Mouse (Mus musculus): ENCODE results near the gene 4930451I11Rik.

The 4930451I11Rik gene

DNA sequence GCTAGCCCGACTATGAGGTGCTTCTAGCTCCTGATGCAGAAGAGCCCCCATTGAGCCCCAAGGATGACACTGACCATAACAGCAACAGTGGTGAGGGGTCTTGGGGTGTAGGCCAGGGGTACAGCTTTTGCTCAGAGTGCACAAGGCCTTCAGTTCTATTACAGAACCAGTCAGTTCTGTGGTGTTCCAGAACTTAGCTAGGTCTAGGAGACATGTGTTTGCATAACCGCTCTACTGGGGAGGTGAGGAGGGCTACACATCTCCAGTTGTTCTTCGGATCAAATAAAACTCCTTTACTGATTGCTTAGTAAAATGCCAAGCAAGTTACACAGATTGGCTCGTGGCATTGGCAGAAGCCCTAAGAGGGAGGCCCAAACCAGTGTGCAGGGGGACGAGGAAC is at the start of gene 4930451I11Rik:
4930451I11Rik (minus strand) TSS at position 101 of the 400 bp plus-strand sequence.
- DNase-seq (ENCODE audit: low spot score): no peak

DNA sequence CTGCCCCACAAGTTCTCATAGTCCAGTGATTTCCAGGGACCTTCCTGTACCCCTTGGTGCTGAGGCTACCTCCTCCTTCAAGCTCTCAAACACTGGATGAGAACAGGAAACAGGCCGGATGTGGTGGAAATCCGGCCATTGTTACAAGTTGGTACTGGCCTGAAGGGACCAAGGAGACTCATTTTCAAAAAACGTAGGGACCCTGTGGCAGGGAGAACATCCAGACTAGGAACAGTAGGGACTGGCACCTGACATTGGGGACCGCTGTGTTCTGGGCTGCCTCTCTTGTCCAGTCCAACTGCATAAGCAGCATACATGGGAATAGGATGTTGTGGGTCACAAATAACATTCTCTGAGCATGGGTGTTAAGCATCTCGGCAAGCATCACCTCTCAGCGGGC is 49.6 kb upstream of the 4930451I11Rik start:
- no peak for DNase-seq (ENCODE audit: low spot score)

DNA sequence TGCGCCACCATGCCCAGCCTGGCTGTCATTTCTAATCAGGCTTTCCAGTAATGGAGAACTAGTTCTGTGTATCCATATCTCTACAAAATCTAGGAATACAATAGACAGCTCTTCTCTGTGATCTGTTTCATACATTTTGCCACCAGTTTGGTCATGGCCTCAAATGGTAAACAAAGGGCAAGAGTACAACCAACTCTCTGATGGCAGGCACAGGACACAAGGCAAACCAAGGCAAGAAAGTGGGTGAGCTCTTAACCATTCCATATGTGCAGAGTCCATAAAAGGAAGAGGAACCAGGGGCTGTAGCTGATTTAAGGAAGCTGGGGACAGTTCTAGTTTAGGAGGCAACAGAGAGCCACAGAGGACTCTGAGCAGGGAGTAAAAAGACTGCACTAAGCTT is 45.8 kb upstream of the 4930451I11Rik start:
- DNase-seq (ENCODE audit: low spot score): no peak

DNA sequence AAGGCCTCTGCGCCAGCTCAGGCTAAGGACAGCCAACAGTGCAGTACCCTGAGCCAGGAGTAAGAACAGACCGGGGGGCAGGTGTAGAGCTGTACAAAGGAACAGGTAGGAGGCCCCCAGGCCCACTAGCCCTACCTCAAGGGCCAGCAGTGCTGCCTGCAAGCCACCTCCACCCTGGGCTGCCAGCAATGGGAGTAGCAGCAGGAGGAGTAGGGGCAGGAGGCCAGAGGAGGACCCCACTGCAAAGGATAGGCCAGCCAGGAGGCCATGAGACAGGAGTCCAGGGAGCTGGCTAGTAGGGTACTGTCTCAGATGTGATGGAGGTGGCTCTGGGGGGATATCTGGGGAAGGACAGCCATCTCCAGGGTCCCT is 39.1 kb upstream of the 4930451I11Rik start:
- DNase-seq (ENCODE audit: low spot score): no peak

DNA sequence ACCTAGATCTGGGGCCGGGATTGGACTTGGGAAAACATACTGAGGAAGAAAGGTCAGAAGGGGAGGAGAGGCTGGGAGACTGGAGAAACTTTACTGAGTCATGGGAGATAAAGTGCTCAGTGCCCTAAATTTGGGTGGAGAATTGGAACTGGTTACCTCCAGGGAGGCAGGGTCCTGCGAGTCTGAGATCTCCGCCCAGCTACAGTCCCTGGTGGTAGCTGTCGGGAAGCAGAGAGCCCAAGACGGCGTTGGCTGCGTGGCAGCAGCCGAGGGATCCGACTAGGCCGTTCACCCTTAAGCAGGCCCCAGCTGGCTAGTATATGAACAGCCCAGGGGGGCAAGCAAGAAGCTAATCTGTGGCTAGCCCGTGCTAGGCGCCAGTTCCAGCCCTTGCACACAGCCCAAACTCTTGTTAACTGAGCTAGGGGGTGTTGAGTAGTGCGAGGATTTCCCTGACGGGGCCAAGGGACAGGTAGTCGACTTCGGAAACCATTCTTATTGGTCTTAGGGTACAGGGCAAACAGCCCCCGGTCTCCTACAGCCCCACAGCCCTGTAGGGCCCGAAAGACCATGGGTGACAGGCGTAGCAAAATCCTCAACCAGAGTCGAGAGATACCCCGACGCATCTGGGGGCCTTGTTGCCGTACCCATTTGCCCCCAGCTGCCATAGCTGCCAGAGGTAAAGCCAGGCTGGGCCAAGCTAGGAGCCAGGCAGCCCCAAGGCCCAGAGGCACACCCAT is 38.5 kb upstream of the 4930451I11Rik start:
- no peak for DNase-seq (ENCODE audit: low spot score)

DNA sequence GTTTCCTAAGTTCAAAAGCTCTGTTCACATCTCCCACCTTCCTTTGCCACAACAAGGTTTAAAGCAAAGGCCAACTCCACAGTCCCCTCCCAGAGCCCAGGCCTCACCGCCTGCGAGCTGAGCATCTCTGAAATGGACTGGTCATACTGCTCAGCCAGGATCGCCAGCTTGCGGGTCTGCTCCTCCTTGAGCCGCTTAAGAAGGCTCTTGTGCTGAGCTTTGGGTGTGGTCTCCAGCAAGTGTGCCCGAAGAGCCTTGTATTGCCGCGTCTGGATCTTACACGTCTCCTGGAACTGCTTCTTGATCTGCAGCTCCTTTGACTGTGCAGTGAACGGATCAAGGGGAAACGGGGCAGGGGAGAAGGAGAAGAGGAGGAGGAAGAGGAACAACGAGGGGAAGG is 36.6 kb upstream of the 4930451I11Rik start:
- no peak for DNase-seq (ENCODE audit: low spot score)

DNA sequence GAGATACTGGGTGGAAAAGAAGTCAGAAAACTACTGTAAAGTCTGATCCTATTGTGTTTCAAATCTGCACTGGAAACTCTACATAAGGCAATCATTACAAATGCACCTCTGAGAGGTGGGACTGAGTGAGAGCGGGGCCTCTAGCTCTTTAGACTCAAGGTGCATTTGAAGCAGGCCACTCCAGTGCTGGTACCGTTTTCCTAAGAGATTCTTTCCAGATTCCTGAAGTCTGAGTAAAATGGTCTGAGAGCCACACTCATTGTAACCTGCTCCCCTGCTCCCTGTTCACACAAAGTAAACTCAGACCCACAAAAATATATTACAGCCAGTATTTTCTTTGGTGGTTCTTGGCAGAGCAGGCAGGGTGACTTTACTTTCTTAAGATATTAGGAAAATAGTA is 36.1 kb upstream of the 4930451I11Rik start:
- no peak for DNase-seq (ENCODE audit: low spot score)

DNA sequence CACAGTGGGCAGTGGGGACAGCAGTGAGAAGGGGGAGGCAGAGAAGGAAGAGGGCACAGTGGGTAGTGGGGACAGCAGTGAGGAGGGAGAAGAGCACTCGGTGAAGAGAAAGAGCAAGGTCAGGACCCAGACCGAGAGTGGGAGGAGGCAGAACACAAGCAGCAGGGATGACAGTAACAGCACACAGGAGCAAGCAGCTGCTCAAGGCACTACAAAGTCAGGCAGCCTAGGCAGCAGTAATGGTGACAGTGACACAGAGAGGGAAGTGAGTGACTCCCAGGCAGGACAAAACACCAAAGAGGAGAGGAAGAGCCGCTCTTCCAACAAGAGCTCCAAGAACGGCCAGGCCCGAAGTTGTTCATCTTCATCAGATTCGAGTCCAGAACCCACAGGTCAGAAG is 32.4 kb upstream of the 4930451I11Rik start:
- no peak for DNase-seq (ENCODE audit: low spot score)

DNA sequence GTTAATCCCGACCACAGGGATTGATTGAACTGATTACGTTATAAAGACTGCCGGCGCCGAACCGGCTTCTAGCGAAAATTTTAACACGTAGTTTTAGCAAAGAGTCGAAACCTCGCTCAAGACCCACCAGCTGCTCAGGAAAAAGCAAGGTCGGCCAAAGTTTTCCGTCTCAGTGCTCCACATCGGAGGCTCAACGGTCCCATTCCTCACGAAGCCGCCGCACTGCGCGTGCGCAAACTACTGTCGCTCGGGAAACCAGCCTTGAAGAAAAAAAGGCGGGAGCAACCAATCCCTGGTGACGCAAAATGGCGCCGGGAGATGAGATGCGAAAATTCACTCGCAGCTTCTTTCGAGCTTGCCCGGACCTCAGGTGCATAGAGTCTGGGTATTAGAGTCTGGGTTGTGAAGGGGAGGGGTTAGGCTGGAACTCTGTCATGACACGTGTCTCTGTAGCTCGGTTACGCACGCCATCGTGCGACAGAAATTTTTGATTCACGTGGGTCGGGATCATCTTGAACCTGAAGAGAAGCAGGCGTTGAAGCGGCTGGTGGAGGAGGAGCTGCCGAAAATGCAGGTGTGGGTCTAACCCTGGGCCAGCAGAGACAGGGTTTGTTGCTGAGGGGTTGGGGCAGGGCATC is 30.8 kb upstream of the 4930451I11Rik start, which contains the start of gene Ino80e:
Ino80e (minus strand) TSS at position 231 of the 638 bp plus-strand sequence.
- peak; percentile 75 for DNase-seq (ENCODE audit: low spot score)

DNA sequence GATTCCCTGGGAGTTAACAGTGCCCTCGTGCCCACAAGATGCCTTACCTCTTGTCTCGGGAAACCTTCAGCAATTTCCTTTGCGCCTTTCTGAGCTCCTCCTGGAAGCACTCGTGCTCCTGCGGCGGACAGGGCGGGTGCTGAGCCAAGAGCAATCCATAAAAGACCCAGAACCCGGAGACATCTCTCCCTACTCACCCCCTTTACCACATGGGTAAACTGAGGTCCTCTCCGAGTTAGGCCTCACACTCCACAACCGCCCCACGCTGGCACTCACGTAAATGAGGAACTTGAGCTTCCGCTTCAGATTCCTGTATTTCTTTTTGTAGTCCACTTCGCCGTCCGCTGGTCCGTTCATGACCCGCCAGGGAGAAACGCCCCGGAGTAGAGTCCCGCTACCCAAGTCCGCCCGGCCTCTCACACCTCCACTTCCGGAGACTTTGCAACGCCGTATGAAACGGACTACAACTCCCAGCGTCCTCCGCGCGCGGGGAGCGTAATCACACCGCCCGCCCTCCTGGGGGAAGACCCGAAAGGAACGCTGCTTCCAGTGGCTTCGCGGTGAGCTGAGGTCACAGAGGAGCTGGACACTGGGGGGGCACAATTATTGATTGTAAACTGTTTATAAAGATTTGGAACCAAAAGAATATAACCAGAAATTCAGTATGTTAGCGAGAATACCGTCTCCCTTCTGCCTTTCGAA is 30.1 kb upstream of the 4930451I11Rik start, which contains the start of gene Hirip3:
Hirip3 (plus strand) TSS at position 544 of the 702 bp plus-strand sequence.
- peak; percentile 82 for DNase-seq (ENCODE audit: low spot score)

DNA sequence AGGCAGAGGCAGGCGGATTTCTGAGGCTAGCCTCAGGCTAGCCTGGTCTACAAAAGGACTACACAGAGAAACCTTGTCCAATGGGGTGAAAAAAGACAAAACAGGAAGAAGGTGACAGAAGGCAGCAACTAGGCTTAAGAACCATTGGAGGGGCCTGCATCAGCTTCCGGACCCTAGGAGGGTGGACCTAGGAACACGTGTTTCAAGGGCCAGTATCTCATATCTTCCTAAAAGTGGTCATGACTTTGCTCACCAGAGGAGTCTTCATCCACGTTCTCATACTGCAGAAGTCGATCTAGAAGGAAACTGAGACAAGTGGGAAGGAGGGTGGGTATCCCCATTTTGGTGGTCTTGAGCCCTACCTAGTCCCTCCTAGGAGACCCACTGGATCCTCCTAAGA is 29.5 kb upstream of the 4930451I11Rik start:
- DNase-seq (ENCODE audit: low spot score): no peak

DNA sequence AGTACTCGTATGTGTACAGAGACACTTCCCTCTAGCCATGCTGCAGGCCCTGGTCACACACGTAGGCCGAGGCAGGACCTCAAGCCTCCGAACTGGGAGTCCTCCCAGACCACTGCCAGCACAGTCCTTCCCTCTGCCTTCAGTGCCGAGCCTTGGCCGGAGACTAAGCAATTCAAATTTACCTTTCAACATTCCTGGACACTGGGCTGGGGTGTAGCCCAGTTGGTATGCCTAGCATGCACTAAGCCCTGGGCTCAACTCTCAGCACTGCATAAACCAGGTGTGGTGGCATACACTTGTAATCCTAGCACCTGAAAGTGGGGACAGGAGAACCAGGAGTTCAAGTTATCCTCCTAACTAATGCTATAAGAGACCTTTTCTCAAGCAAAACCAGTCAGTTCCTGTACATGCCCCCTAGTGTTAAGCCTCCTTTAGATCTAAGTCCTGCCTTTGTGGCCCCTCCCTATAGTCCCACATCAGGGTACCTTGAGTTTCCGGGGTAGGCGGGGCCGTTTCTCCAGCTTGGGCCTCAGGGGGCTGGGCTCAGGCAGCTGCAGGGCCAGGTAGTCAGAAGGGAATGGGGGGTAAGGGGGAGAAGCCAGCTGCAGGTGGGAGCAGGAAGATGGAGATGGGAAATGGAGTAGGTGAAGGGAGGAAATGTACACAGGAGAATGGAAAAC is 25.4 kb upstream of the 4930451I11Rik start:
- DNase-seq (ENCODE audit: low spot score): no peak

DNA sequence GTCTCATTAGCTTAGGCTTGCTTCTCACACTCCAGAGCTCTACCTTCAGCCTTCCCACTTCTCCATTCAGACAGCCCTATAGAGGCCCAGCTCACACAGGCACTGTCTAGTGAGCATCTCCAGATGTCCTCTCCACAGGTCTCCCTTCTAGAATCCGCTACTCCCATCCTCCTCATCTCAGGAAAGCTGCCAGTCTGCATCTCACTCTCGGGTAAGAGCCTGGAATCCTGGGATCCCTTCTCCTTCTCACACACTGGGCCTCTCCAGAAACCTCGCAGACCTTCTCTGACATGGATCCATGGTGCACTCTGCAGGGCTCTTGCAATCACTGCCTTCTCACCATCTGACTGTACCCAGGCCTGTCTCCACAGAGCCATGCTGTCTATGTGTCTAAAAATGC is 24.2 kb upstream of the 4930451I11Rik start:
- DNase-seq (ENCODE audit: low spot score): no peak

DNA sequence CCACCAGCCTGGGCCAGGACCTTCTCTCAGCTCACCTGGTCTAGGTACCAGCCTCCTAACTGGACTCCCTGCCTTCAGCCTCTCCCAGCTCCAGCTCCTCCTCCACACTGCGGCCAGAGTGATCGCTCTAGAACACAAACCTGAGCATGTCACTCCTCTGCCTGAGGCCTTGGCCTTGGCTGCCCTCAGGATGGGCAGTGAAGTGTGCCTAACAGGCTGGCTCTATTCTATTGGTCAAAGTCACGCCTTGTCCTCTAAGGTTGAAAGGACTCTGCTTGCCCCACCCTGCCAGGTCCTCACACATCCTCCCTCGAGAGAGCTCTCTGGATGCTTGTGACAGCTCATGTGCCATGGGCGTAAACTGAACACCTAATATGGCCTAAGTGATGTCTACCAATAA is 22.0 kb upstream of the 4930451I11Rik start:
- DNase-seq (ENCODE audit: low spot score): no peak

DNA sequence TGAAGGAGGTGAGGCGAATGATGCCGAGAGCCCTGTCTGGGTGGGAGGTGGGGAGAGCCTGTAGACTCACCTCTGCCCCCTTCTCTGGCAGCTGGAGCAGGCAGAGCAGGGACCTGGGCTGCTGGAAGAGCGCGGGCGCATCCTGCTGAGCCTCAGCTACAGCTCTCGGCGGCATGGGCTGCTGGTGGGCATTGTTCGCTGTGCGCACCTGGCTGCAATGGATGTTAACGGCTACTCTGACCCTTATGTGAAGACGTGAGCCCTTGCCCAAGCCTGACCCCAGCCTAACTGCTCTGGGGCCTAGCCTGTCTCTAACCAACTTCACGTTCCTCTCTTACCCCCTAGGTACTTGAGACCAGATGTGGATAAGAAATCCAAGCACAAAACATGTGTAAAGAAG is 19.8 kb upstream of the 4930451I11Rik start:
- DNase-seq (ENCODE audit: low spot score): no peak

DNA sequence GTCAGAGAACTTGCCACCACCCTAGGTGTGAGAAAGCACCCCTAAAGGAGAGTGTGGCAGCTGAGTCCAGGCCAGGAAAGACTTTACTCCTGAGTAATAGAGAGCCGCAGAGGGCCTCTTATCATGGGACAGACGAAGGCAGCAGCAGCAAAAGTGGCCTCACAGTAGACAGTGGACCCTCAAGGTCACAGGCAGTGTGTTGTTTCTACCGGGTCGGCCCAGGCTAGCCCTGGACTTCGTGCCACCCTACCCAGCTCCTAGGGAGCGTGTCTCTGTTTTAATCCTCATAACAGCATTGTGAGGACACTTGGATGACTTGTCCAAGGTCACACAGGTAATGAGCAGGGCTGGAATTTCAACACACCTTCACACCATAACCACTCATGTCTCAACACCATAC is 18.7 kb upstream of the 4930451I11Rik start:
- no peak for DNase-seq (ENCODE audit: low spot score)

DNA sequence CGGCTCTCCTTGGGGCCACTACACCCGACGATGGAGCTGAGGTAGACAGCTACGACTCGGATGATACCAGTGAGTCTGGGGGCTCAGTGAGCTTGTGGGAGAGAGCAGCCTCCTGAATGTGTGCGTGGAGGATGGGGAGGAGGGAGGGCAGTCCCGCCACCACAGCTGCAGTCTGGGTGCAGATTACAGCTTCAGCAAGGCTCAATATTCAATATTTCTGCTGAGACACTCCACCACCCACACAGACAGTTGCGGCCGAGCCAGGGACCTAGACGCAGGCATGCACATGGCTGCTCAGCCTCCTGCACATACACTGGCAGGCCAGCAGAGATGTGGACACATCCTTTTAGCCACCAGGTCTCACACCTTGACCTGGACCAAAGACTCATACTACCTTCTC is 17.4 kb upstream of the 4930451I11Rik start:
- no peak for DNase-seq (ENCODE audit: low spot score)

DNA sequence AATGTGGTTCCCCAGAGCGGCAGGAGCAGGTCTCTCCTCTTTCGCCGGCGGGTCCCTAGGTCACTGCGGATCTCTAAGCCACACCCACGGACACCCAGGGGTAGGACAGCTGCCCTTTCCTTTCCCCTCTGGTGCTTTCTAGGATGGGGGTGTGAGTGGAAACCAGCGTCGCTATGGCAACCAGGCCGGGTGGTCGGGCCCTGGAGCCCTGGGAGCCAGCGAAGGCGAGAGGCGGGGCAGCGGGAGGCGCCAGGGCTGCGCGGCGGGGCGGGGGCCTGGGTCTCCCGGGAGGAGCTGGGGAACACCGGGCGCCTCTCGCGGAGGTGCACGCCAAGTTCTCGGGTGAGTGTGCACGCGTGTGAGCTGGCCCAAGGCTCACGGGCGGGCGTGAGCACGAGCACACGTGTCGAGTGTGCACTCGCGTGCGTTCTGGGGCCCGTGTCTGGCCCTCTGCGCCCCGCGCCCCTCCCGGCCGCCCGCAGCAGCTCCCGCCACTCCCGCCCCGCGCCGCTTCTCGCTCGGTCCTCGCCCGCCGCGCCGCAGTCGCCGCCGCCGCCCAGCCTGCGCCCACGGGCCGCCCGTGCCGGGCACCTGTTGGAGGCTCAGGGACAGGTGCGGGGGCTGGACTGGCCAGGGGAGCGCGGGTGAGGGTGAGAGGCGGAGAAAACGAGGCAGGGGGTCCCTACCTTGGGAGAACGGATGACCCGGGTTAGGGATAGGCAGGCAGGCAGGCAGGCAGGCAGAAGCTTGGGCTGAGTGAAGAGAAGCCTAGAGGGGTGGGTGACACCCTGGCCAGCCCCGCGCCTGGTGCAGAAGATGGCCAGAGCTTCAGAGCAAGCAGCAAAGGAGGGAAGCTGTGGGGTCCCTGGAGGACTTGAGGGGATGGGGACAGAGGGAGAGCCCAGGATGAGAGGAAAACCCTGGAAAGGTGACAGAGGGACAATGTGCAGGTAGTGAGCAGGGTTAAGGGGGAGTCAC is 16.3 kb upstream of the 4930451I11Rik start:
- no peak for DNase-seq (ENCODE audit: low spot score)

DNA sequence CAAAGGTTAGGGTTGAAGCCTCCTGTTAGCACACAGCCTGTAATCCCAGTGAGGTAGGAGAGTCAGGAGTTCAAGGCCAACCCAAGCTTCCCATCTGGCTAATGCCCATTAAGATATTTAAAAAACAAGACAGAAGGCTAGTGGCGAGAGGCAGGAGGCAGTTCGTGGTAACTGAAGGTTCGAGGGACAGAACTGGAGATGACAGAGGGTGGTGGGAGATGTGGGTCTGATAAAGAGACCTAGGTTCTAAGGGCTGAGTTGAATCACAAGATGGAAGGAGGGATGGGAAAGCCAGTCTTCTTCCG is 15.6 kb upstream of the 4930451I11Rik start, which contains the start of gene Doc2a:
Doc2a (plus strand) TSS at position 301 of the 305 bp plus-strand sequence.
- no peak for DNase-seq (ENCODE audit: low spot score)

DNA sequence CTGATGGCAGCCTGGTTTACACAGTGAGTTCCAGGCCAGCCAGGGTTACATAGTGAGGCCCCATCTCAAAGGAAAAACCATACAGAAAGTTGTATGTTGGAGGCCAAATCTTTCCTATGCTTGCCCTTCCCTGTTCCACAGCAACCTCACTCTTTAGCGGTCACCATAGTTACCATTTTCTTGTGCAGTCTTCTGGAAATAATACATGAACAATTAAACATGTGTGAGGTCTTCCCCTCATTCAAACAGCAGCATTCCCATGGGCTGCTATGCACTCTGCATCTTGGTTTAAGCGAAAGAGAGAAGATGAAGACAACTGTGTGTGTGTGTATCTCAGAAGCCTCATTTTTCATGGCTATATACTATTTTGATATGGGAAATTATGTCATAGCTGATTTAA is 14.1 kb upstream of the 4930451I11Rik start:
- DNase-seq (ENCODE audit: low spot score): no peak

DNA sequence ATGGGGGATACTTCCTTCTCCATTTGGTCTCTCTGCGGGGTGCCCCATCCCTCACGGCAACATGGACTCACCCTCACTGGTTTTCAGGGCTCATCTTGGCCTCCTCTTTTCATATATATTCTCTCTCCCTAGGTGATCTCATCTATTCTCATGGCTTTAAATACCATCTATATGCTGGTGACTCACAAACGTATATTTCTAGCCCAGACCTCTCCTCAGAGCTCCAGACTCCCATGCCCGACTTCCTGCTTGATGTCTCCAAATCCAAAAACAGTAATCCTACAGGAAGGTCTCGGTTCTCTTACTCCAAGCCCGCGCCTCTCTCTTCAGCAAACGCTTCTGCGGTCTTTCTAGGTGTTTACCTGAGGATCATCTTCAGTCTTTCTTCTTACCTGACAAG is 11.8 kb upstream of the 4930451I11Rik start:
- no peak for DNase-seq (ENCODE audit: low spot score)

Data from urinary bladder, postnatal 10 days (tissue).